Mouse (Mus musculus) bone marrow, adult 2 months (tissue): Measurements from ENCODE around the gene Agrp.

Source experiments
- CTCF ChIP-seq: fragments of 200-500 bp; IDR thresholded peaks from 2 replicates; pipeline ENCODE4 v1.5.1; 2011; ENCODE audit warnings: low read length, control low read depth; ENCODE audit not compliant: control insufficient read depth, insufficient read depth
- POLR2A ChIP-seq: fragments of 200-500 bp; IDR thresholded peaks from 2 replicates; pipeline ENCODE4 v1.6.1; 2011; ENCODE audit warnings: low read depth, mild to moderate bottlenecking, control low read depth, low read length, borderline replicate concordance; ENCODE audit not compliant: control insufficient read depth

GRCm38 (mm10) chr8:105565401-105565881 lies 71.8 kb downstream of the Agrp start:
- TF ChIP-seq POLR2A (no peak), CTCF (no peak)
